Mouse (Mus musculus): ENCODE measurements at regions not wholly inside any gene's neighbourhood (a gene's known extent, or its start where the extent isn't known, plus 50 kb on each side); places are given as distances from the start of the nearest gene placed in this dataset.

GRCm38 (mm10) chr9:83316818-83317162, 124.1 kb downstream of the Lca5 start:
- TF ChIP-seq CTCF (IDR thresholded peaks at IDR 0.05; ENCODE audit: low read depth) (no peak), EP300 (optimal IDR thresholded peaks at IDR 0.05) (no peak)
- no peaks in the 10 kb centered on the region for H3K36me3 ChIP-seq (ENCODE audit: control insufficient read depth, insufficient read depth, low read length)
- no peaks in the 10 kb centered on the region for H3K9me3 ChIP-seq (ENCODE audit: control insufficient read depth, low read length)
- no peaks in the 10 kb centered on the region for H3K27me3 ChIP-seq (ENCODE audit: control insufficient read depth, insufficient read depth, low read length)
- 45% methylated on average over 2 of the region's 2 CpGs for WGBS
- no peak overlapping the region for H3K4me3 ChIP-seq (ENCODE audit: low read depth, low read length)
- H3K4me1 ChIP-seq (replicated peaks; ENCODE audit: control insufficient read depth, insufficient read depth): no peaks in the 10 kb centered on the region
- no peak overlapping the region for H3K27ac ChIP-seq (replicated peaks)
- DNase-seq (ENCODE audit: low spot score) (no peak), ATAC-seq (ENCODE audit: low FRiP score, low TSS enrichment) (no peak)
- no peak overlapping the region for H3K9ac ChIP-seq (ENCODE audit: low read length)
- no peak overlapping the region for H3K4me2 ChIP-seq (replicated peaks; ENCODE audit: low read depth)

GRCm38 (mm10) chr9:83315941-83316817, 124.7 kb downstream of the Lca5 start:
- H3K9me3 ChIP-seq (ENCODE audit: control insufficient read depth, low read length): no peaks in the 10 kb centered on the region
- TF ChIP-seq CTCF (IDR thresholded peaks at IDR 0.05; ENCODE audit: low read depth): no peak
- TF ChIP-seq EP300 (optimal IDR thresholded peaks at IDR 0.05): no peak
- H3K4me3 ChIP-seq (ENCODE audit: low read depth, low read length): no peak overlapping the region
- no peaks in the 10 kb centered on the region for H3K36me3 ChIP-seq (ENCODE audit: control insufficient read depth, insufficient read depth, low read length)
- no peak overlapping the region for H3K27ac ChIP-seq (replicated peaks)
- no peaks in the 10 kb centered on the region for H3K27me3 ChIP-seq (ENCODE audit: control insufficient read depth, insufficient read depth, low read length)
- ATAC-seq (ENCODE audit: low FRiP score, low TSS enrichment): 0 out of 2 replicates have a peak, but pooled peaks have one; percentile 29
- H3K4me1 ChIP-seq (replicated peaks; ENCODE audit: control insufficient read depth, insufficient read depth): no peaks in the 10 kb centered on the region
- 37% methylated on average over 10 of the region's 10 CpGs for WGBS
- H3K9ac ChIP-seq (ENCODE audit: low read length): no peak overlapping the region
- DNase-seq (ENCODE audit: low spot score): no peak
- H3K4me2 ChIP-seq (replicated peaks; ENCODE audit: low read depth): no peak overlapping the region

GRCm38 (mm10) chr9:83308771-83309170, 132.2 kb downstream of the Lca5 start:
- WGBS: 68% methylated on average over 4 of the region's 4 CpGs
- no peak overlapping the region for H3K27ac ChIP-seq (replicated peaks)
- H3K9ac ChIP-seq (ENCODE audit: low read length): no peak overlapping the region
- ATAC-seq (ENCODE audit: low FRiP score, low TSS enrichment) (no peak), DNase-seq (ENCODE audit: low spot score) (no peak)
- no peaks in the 10 kb centered on the region for H3K9me3 ChIP-seq (ENCODE audit: control insufficient read depth, low read length)
- H3K36me3 ChIP-seq (ENCODE audit: control insufficient read depth, insufficient read depth, low read length): no peaks in the 10 kb centered on the region
- H3K4me3 ChIP-seq (ENCODE audit: low read depth, low read length): no peak overlapping the region
- H3K4me1 ChIP-seq (replicated peaks; ENCODE audit: control insufficient read depth, insufficient read depth): no peaks in the 10 kb centered on the region
- H3K27me3 ChIP-seq (ENCODE audit: control insufficient read depth, insufficient read depth, low read length): no peaks in the 10 kb centered on the region
- TF ChIP-seq EP300 (optimal IDR thresholded peaks at IDR 0.05): no peak
- no peak for TF ChIP-seq CTCF (IDR thresholded peaks at IDR 0.05; ENCODE audit: low read depth)
- no peak overlapping the region for H3K4me2 ChIP-seq (replicated peaks; ENCODE audit: low read depth)

GRCm38 (mm10) chr9:83308092-83308491, 132.8 kb downstream of the Lca5 start:
- no peak; the same call in 1 of the 2 replicates for ATAC-seq (ENCODE audit: low FRiP score, low TSS enrichment)
- DNase-seq (ENCODE audit: low spot score): no peak

GRCm38 (mm10) chr9:83307349-83307938, 133.5 kb downstream of the Lca5 start:
- Histone ChIP-seq H3K9me3 (ENCODE audit: control insufficient read depth, low read length) (no peaks in the 10 kb centered on the region), H3K4me3 (ENCODE audit: low read depth, low read length) (no peak overlapping the region), H3K27ac (replicated peaks) (no peak overlapping the region), H3K27me3 (ENCODE audit: control insufficient read depth, insufficient read depth, low read length) (no peaks in the 10 kb centered on the region), H3K9ac (ENCODE audit: low read length) (no peak overlapping the region), H3K4me2 (replicated peaks; ENCODE audit: low read depth) (no peak overlapping the region), H3K4me1 (replicated peaks; ENCODE audit: control insufficient read depth, insufficient read depth) (no peaks in the 10 kb centered on the region), H3K36me3 (ENCODE audit: control insufficient read depth, insufficient read depth, low read length) (no peaks in the 10 kb centered on the region)
- WGBS: 35% methylated on average over 11 of the region's 11 CpGs
- ATAC-seq (ENCODE audit: low FRiP score, low TSS enrichment): no peak
- DNase-seq (ENCODE audit: low spot score): no peak
- TF ChIP-seq EP300 (optimal IDR thresholded peaks at IDR 0.05) (no peak), CTCF (IDR thresholded peaks at IDR 0.05; ENCODE audit: low read depth) (no peak)

More at GRCm38 (mm10) chr9:83308092-83308491, 132.8 kb downstream of the Lca5 start:
- no peaks in the 10 kb centered on the region for H3K36me3 ChIP-seq (ENCODE audit: control insufficient read depth, insufficient read depth, low read length)
- H3K9ac ChIP-seq (ENCODE audit: low read length): no peak overlapping the region
- H3K4me2 ChIP-seq (replicated peaks; ENCODE audit: low read depth): peak overlapping the region; percentile 20; the same call in 1 of the 2 replicates
- H3K9me3 ChIP-seq (ENCODE audit: control insufficient read depth, low read length): no peaks in the 10 kb centered on the region
- no peaks in the 10 kb centered on the region for H3K27me3 ChIP-seq (ENCODE audit: control insufficient read depth, insufficient read depth, low read length)
- TF ChIP-seq CTCF (IDR thresholded peaks at IDR 0.05; ENCODE audit: low read depth) (no peak), EP300 (optimal IDR thresholded peaks at IDR 0.05) (no peak)
- WGBS: 52% methylated on average over 4 of the region's 4 CpGs
- no peak overlapping the region for H3K27ac ChIP-seq (replicated peaks)
- H3K4me1 ChIP-seq (replicated peaks; ENCODE audit: control insufficient read depth, insufficient read depth): no peaks in the 10 kb centered on the region
- no peak overlapping the region for H3K4me3 ChIP-seq (ENCODE audit: low read depth, low read length)

GRCm38 (mm10) chr9:83304925-83305324, 136.0 kb downstream of the Lca5 start:
- Histone ChIP-seq H3K4me1 (replicated peaks; ENCODE audit: control insufficient read depth, insufficient read depth) (no peaks in the 10 kb centered on the region), H3K9ac (ENCODE audit: low read length) (no peak overlapping the region), H3K4me2 (replicated peaks; ENCODE audit: low read depth) (no peak overlapping the region), H3K27me3 (ENCODE audit: control insufficient read depth, insufficient read depth, low read length) (no peaks in the 10 kb centered on the region), H3K9me3 (ENCODE audit: control insufficient read depth, low read length) (no peaks in the 10 kb centered on the region), H3K27ac (replicated peaks) (no peak overlapping the region), H3K4me3 (ENCODE audit: low read depth, low read length) (no peak overlapping the region), H3K36me3 (ENCODE audit: control insufficient read depth, insufficient read depth, low read length) (no peaks in the 10 kb centered on the region)
- ATAC-seq (ENCODE audit: low FRiP score, low TSS enrichment) (peak; percentile 42; the same call in 1 of the 2 replicates), DNase-seq (ENCODE audit: low spot score) (no peak)
- TF ChIP-seq EP300 (optimal IDR thresholded peaks at IDR 0.05) (no peak), CTCF (IDR thresholded peaks at IDR 0.05; ENCODE audit: low read depth) (no peak)
- WGBS: 15% methylated on average over 7 of the region's 7 CpGs

Data from stomach, postnatal 0 days (tissue).